Mouse (Mus musculus) megakaryocyte, embryonic 14.5 days (primary cell): ENCODE results near the gene Olfr1506. TPM values are rescaled to one million over a fixed set of nuclear protein-coding genes. Genes with fewer than 3 reads are reported as not detected.
"Not testable (repeated sequence)": the region's sequence is repeated elsewhere in the genome, so short reads cannot be mapped to it uniquely, and the experiment has no call there.

ENCODE experiments used
- H3K27me3 ChIP-seq: replicated peaks from 2 replicates; pipeline ENCODE3; 2012; ENCODE audit warnings: inconsistent platforms
- H3K36me3 ChIP-seq: replicated peaks from 2 replicates; pipeline ENCODE3; 2012; ENCODE audit warnings: low read length, inconsistent platforms, mixed read lengths
- H3K4me1 ChIP-seq: 2 replicates; pipeline ENCODE4 v1.6.1; 2012; ENCODE audit warnings: inconsistent platforms
- H3K4me3 ChIP-seq: replicated peaks from 2 replicates; pipeline ENCODE3; 2012; ENCODE audit warnings: moderate library complexity, mild to moderate bottlenecking, inconsistent platforms
- H3K9me3 ChIP-seq: 2 replicates; pipeline ENCODE4 v1.6.1; 2012; ENCODE audit warnings: inconsistent platforms
- FLI1 ChIP-seq: IDR thresholded peaks from 2 replicates; pipeline ENCODE4 v1.6.1; 2012; ENCODE audit warnings: low read length, inconsistent platforms, mixed read lengths
- GATA1 ChIP-seq: IDR thresholded peaks from 3 replicates; pipeline ENCODE4 v1.6.1; 2012; ENCODE audit warnings: mixed read lengths, low read length, inconsistent platforms, borderline replicate concordance
- polyA plus RNA-seq: library from polyadenylated mRNA; stranded (reverse); fragments of >175 nt; gene quantifications from 2 replicates; pipeline ENCODE4 v1.2.3, GENCODE M21; 2012; ENCODE audit warnings: low replicate concordance; ENCODE audit not compliant: insufficient read depth

The Olfr1506 gene
- polyA plus RNA-seq: not detected in 2 replicates

DNA sequence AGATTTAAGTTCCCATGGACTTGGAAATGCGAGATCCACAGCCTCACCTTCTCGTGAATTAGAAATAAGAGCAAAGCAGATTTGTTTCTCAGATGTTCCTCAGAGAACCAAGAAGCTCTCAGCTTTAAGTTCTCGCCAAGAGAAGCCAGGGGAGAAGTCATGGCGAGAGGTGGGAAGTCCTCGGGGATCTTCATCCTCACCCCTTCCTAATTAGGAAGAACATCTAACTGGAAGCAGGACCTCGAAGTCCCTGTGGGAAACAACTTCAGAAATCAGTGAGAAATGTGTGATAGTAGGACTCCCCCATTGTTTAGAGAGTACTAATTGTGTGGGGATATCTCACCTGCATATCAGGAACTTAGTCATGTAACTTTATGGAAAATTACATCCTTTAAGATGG, at the start of gene Olfr1506:
Olfr1506 (minus strand) TSS at position 101 of the 400 bp plus-strand sequence.
- not testable (repeated sequence) for H3K36me3 ChIP-seq, H3K4me3 ChIP-seq, H3K4me1 ChIP-seq, H3K9me3 ChIP-seq, H3K27me3 ChIP-seq

DNA sequence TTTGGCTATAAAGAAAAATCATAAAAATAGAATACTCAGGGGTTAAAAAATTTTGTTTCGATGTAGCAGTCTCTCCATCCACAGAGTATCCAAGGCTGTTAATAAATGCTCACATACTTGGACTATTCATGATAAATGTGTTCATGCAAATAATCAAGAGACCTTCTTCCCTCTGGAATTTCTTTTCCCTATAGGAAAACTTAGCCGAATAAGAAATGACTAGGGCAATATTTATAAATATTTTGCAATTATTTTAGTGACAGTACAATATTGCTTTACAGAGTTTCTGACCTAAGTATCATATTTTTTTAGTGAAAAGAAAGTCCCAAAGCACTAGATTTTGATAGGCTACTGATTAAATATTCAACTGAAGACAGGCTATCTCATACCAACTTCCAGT, 46.6 kb upstream of the Olfr1506 start, which contains the start of gene Olfr1271:
Olfr1271 (minus strand) TSS at position 101 of the 400 bp plus-strand sequence.
- TF ChIP-seq GATA1 (no peak), FLI1 (no peak)
- no peak within 1 kb of the TSS for H3K4me3 ChIP-seq

DNA sequence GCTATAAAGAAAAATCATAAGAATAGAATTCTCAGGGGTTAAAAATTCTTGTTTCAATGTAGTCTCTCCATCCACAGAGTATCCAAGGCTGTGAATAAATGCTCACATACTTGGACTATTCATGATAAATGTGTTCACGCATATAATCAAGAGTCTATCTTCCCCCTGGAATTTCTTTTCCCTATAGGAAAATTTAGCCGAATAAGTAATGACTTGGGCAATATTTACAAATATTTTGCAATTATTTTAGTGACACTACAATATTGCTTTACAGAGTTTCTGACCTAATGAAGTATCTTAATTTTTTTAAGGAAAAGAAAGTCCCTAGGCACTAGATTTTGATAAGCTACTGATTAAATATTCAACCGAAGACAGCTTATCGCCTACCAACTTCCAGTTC, 33.2 kb upstream of the Olfr1506 start, which contains the start of gene Olfr142:
Olfr142 (minus strand) TSS at position 101 of the 400 bp plus-strand sequence.
- Histone ChIP-seq H3K27me3 (no peaks in the 10 kb centered on the region), H3K36me3 (no peaks in the 10 kb centered on the region), H3K4me3 (no peak within 1 kb of the TSS), H3K4me1 (no peaks in the 10 kb centered on the region), H3K9me3 (no peaks in the 10 kb centered on the region)
- TF ChIP-seq FLI1 (no peak), GATA1 (no peak)

More for the DNA sequence above, 46.6 kb upstream of the Olfr1506 start, which contains the start of gene Olfr1271:
- Histone ChIP-seq H3K9me3 (no peaks in the 10 kb centered on the region), H3K36me3 (no peaks in the 10 kb centered on the region), H3K4me1 (no peaks in the 10 kb centered on the region), H3K27me3 (no peaks in the 10 kb centered on the region)

- H3K4me3 ChIP-seq, H3K36me3 ChIP-seq, H3K27me3 ChIP-seq, H3K9me3 ChIP-seq, H3K4me1 ChIP-seq: not testable (repeated sequence)
Observed at GRCm38 (mm10) chr2:90199606-90200005, 24.7 kb downstream of the Olfr1506 start.

GRCm38 (mm10) chr2:90195285-90195684, 29.0 kb downstream of the Olfr1506 start:
- not testable (repeated sequence) for H3K36me3 ChIP-seq, H3K4me1 ChIP-seq, H3K4me3 ChIP-seq, H3K27me3 ChIP-seq, H3K9me3 ChIP-seq

- not testable (repeated sequence) for H3K4me1 ChIP-seq, H3K9me3 ChIP-seq, H3K27me3 ChIP-seq, H3K4me3 ChIP-seq, H3K36me3 ChIP-seq
Observed at GRCm38 (mm10) chr2:90194750-90195149, 29.5 kb downstream of the Olfr1506 start.

- H3K36me3 ChIP-seq, H3K27me3 ChIP-seq, H3K9me3 ChIP-seq, H3K4me1 ChIP-seq, H3K4me3 ChIP-seq: not testable (repeated sequence)
Observed at GRCm38 (mm10) chr2:90187082-90187481, 37.2 kb downstream of the Olfr1506 start.

DNA sequence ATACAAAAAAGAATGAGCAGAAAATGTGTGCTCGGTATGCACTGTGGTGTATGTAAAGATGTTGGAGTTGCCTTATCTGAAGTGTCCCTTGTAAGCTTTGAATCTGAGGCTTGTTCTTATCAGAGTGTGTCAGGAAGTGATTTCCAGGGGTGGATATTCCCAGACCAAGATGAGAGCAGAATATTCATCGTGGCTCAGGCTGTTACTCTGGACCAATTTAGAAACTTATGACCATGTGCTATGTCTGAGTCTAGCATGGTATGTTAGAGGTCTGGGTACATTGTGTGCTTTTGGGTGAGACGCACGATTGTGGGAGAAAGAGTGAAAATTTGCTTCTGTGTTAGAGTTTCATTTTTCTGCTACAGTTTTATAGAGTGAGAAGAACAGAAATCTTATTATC, 38.2 kb downstream of the Olfr1506 start:
- H3K4me3 ChIP-seq, H3K4me1 ChIP-seq, H3K36me3 ChIP-seq, H3K27me3 ChIP-seq, H3K9me3 ChIP-seq: not testable (repeated sequence)

Other genes starting within 250 kb of the Olfr1506 start
- gene Olfr1261, start 233.3 kb downstream of the Olfr1506 start, polyA plus RNA-seq: 0.52 TPM in 1 of 2 replicates, not detected in the other
- not detected in 2 replicates for gene Olfr1262, start 224.3 kb downstream of the Olfr1506 start, polyA plus RNA-seq
- not detected in 2 replicates for gene Olfr1263, start 212.4 kb downstream of the Olfr1506 start, polyA plus RNA-seq
- gene Olfr1264, start 198.9 kb downstream of the Olfr1506 start, polyA plus RNA-seq: not detected in 2 replicates
- not detected in 2 replicates for gene Olfr1265, start 189.2 kb downstream of the Olfr1506 start, polyA plus RNA-seq
- not detected in 2 replicates for gene Olfr140, start 160.9 kb downstream of the Olfr1506 start, polyA plus RNA-seq
- not detected in 2 replicates for gene Olfr1269, start 103.1 kb downstream of the Olfr1506 start, polyA plus RNA-seq
- not detected in 2 replicates for gene Olfr32, start 82.2 kb downstream of the Olfr1506 start, polyA plus RNA-seq
- not detected in 2 replicates for gene Olfr1270, start 71.4 kb downstream of the Olfr1506 start, polyA plus RNA-seq
- not detected in 2 replicates for gene Olfr142, start 33.1 kb upstream of the Olfr1506 start, polyA plus RNA-seq
- not detected in 2 replicates for gene Olfr1271, start 46.5 kb upstream of the Olfr1506 start, polyA plus RNA-seq
- 0.37 TPM in 1 of 2 replicates, not detected in the other for gene Olfr1272, start 68.3 kb upstream of the Olfr1506 start, polyA plus RNA-seq
- not detected in 2 replicates for gene Gm13769, start 97.7 kb upstream of the Olfr1506 start, polyA plus RNA-seq
- gene Olfr1274-ps, start 174.2 kb upstream of the Olfr1506 start, polyA plus RNA-seq: not detected in 2 replicates